Mouse (Mus musculus) bone marrow macrophage, adult 2 months (primary cell): Measurements from ENCODE around the gene Atp13a3. TPM values are rescaled to one million over a fixed set of nuclear protein-coding genes. Genes with fewer than 3 reads are reported as not detected.

ENCODE experiments used
- H3K27ac ChIP-seq: 2 replicates; pipeline ENCODE4 v1.5.1; 2012; ENCODE audit warnings: low read depth, low read length; ENCODE audit not compliant: insufficient read depth
- H3K4me1 ChIP-seq: 2 replicates; pipeline ENCODE4 v1.6.1; 2012; ENCODE audit warnings: low read length; ENCODE audit not compliant: control insufficient read depth, insufficient read depth
- H3K4me3 ChIP-seq: 2 replicates; pipeline ENCODE4 v1.5.1; 2012; ENCODE audit warnings: mild to moderate bottlenecking, low read length, moderate library complexity; ENCODE audit not compliant: insufficient read depth
- CTCF ChIP-seq: IDR thresholded peaks from 2 replicates; pipeline ENCODE4 v1.5.1; 2012; ENCODE audit warnings: low read depth, mild to moderate bottlenecking, low read length, moderate library complexity
- POLR2A ChIP-seq: IDR thresholded peaks from 2 replicates; pipeline ENCODE4 v1.6.1; 2012; ENCODE audit warnings: mild to moderate bottlenecking, low read depth, low read length, borderline replicate concordance
- polyA plus RNA-seq: library from polyadenylated mRNA; stranded (reverse); fragments of >200 nt; gene quantifications from 2 replicates; pipeline ENCODE4 v1.2.4, GENCODE M21; 2012; ENCODE audit not compliant: missing spikeins, insufficient read depth, insufficient read length

Gene Atp13a3
- polyA plus RNA-seq, 1 experiment = 46.6 TPM

DNA sequence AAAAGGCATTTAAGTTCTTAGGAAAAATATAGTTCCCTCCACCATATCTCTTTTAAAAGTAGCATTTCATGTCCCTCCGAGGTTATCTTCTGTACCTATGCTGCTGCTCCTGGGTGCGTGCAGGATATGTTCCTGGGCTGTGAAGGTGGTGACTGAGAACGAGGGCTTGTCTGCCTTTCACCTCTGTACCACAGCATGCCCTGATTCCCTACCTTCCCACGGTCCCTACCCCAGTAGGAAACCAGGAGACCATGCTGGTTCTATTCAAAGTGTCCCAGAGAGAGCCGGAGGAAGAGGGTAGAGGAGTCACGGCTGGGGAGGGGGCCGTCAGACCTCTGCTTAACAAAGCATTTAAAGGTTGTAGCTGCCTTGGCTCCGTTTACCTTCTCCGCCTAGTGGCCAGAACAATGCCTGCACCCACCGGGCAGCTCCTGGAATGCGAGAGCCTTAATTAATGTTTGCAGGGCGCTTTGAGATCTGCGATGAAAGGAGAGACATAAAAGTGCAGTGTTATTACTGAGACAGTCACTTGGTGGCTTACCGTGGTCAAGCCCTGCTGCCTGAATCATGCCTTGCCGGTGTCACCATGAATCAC is 121.9 kb downstream of the Atp13a3 start:
- Histone ChIP-seq H3K4me1 (no peaks in the 10 kb centered on the region), H3K4me3 (no peak overlapping the region), H3K27ac (no peak overlapping the region)
- peak; percentile 70 for TF ChIP-seq CTCF
- no peak for TF ChIP-seq POLR2A

DNA sequence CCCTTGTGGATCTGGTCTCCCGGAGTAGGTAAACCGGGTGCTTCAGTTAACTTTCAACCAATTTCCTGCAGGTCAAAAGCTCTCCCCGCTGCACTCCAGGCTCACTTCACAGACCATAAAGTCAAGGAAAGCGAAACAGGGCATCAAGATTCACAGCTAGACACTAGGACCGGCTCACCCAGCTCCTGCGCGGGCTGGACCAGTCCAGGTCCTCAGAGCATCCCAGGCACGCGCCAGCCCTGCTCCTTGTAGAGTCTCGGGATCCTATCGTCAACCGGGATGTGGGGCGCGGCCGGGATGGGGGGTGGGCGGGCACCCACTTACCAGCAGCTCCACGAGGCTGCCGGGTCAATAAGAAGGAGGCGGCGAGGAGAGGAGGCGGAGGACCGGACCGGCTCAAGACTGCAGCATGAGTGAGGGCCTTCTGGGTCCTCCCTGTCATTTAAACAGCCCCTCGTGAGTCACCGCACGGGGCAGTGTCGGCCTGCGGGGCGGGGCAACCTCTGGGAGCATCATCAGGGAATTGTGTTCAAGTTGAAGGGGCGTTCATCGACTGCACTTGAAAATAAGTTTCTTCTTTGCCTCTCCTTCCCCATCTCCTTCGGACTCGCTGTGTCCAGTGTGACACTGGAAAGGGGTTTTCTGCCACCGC is 122.8 kb downstream of the Atp13a3 start, which contains the start of gene Lrrc15:
TSS of gene Lrrc15 (minus strand) at position 413 of the 652 bp plus-strand sequence.
- TF ChIP-seq POLR2A (no peak), CTCF (no peak)
- Histone ChIP-seq H3K27ac (no peak within 1 kb of the TSS), H3K4me3 (no peak within 1 kb of the TSS), H3K4me1 (no peaks in the 10 kb centered on the region)

DNA sequence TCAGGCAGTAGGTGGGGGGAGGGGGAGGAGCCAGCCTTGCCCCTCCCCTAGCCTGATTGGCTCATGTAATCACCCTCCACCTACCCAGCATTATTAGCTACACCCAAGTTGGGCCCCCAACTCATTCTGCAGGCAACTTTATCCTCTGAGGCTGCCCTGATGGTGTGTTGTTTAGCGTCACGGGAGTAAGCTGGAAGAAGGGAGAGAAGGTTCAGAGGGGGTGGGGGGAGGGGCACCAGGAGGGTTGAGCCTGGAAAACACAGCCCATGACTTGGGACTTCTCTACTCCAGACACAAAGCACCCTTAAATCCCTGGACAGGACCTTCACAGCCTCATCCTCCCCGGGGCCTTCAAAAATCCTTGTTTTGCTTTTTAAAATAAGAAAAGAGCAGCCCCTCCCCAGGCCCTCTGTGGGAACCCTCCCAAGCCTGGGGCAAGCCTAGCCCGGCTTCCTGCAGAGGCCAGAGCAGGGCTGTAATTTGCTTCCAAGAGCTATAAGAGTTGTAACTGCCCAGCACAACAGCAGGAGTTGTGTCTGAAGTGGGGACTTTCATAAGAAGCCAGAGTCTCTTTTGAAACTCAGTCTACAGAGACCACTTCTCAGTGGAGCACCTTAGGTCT is 125.0 kb downstream of the Atp13a3 start:
- TF ChIP-seq CTCF = no peak
- TF ChIP-seq POLR2A = no peak
- H3K4me1 ChIP-seq = peaks cover 4% of the 10 kb centered on the region; the same call in 1 of the 2 replicates
- H3K4me3 ChIP-seq = no peak overlapping the region
- H3K27ac ChIP-seq = no peak overlapping the region

DNA sequence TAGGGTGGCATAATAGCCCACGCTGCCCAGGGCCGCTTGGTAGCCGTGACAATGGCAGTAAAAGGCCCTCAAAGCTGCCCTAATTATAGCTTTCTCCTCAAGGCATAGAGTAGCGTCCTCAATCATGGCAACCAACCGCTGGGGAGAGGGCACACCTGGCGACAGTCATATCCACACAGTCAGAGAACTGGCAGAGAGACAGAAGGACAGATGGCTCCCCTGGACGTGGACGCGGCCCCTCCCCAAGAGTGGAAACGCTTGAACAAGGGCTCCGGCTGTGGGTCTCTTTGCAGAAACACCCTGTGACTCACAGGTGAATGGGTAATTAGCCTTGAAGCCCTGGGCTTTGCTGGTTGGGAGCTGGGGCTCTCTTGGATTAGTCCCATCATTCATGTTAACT is 127.4 kb downstream of the Atp13a3 start:
- Histone ChIP-seq H3K27ac (no peak overlapping the region), H3K4me1 (peaks cover 9% of the 10 kb centered on the region), H3K4me3 (no peak overlapping the region)
- no peak for TF ChIP-seq CTCF
- no peak for TF ChIP-seq POLR2A

DNA sequence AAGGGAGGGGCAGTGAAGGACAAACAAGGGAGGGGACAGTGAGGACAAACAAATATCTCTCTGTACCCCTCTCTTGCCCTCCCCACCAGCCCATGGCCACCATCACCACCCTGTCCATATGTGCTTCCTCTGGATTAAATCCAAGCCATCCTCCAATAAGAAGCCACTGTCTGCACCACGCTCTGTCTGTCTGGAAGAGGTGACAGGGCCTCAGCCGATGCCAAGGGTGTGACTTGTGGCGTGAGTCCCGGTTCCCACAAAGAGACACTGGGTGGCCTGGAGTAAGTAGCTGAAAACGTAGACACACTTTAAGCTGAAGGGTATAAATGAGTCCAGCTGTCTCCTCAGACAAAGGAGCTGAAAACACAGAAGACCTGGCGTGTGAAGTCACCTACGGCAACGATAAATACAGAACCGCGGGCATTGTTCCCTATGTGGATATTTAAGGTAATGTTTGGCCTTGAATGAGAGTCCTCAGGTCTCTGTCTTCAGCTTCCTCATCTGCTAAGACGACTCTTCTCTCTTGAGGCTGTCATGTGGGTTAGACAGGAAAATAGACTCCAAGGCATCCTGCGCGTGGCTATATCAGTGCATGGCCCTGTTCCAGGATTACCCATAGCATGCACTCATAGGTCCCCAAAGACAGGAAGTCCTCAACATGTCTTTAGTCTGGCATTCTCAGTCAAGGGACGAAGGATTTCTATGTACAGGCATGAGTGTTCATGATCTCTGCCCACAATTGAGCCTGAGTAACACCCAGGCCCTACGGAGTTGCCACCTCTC is 130.0 kb downstream of the Atp13a3 start:
- H3K4me1 ChIP-seq = peaks cover 9% of the 10 kb centered on the region

DNA sequence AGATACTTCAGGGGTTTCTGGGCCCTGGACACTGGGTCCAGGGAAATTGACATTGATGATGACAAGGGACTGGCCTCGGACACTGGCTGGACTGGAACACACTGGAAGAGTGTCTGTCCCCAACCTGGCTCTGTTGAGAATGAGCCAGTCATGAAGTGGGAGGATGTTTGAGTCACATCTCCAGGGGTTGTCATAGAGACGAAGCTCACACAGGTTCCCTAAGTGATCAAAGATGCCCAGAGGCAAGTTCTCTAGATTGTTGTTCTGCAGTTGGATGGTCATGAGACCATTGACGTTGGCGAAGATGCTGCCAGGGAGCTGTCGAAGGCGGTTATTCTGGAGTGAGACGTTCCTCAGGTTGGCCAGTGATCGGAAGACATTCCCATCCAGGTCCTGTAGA is 132.7 kb downstream of the Atp13a3 start:
- no peak overlapping the region for H3K4me3 ChIP-seq
- H3K4me1 ChIP-seq = peaks cover 9% of the 10 kb centered on the region
- TF ChIP-seq CTCF (no peak), POLR2A (no peak)
- H3K27ac ChIP-seq = no peak overlapping the region

More for the DNA sequence above, 130.0 kb downstream of the Atp13a3 start:
- Histone ChIP-seq H3K27ac (no peak overlapping the region), H3K4me3 (no peak overlapping the region)
- TF ChIP-seq POLR2A (no peak), CTCF (no peak)

DNA sequence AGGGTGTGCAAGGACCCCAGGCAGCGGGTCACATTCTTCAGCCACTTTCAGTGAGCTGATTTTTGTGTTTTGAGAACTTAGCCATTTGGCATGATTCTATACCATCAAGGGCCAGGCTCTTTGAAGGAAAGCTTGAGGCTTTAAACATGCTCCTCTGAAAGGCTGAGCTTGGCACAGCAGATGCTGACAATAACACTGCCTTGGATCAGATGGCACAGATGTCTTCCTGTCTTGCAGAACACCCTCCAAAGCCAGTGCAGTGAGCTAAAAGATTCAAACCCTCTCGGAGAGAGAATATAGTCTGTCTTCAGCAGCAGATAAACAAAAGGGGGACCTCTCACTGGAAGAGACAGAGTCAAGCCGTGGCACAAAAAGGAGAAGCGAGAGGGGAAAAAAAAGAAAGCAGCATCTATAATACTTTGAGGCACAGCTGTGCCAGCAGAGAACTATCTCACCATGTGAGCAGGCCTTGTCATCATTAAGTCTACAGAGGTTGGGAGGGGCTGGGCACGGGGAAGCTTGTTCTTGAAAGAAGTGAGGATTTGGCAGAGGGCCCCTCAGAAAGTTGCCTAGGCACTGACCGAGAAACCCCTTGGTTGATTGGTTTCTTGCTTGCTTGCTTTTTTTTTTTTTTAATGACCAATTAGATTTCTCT is 133.7 kb downstream of the Atp13a3 start:
- Histone ChIP-seq H3K4me1 (peaks cover 9% of the 10 kb centered on the region), H3K27ac (no peak overlapping the region), H3K4me3 (no peak overlapping the region)
- TF ChIP-seq POLR2A (no peak), CTCF (no peak)

DNA sequence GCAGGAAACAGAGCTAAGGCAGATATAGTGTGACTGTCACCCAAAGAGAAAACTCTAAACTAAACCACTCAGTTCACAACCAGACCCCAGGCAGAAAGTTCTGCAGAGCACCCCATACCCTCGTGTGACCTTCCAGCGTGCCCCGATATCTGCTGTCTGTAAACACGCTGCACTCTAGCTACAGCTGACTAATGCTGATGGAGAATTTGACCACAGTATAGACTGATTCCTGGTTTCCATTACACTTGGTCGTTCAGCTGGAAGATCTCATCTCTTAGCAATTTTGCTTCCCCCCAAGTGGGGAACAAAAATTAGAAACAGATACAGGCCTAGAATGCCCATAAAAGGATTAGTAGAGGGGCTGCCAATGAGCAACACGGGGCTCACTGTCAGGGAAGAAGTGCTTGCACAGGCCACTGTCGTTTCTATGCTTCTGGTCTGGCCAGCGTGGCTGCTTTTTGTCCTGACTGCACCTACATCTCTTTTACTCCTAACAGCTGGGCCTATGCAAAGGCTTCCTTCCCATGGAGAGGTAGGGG is 134.5 kb downstream of the Atp13a3 start:
- H3K4me1 ChIP-seq = peaks cover 7% of the 10 kb centered on the region
- TF ChIP-seq CTCF (no peak), POLR2A (no peak)
- H3K27ac ChIP-seq = no peak overlapping the region
- no peak overlapping the region for H3K4me3 ChIP-seq

DNA sequence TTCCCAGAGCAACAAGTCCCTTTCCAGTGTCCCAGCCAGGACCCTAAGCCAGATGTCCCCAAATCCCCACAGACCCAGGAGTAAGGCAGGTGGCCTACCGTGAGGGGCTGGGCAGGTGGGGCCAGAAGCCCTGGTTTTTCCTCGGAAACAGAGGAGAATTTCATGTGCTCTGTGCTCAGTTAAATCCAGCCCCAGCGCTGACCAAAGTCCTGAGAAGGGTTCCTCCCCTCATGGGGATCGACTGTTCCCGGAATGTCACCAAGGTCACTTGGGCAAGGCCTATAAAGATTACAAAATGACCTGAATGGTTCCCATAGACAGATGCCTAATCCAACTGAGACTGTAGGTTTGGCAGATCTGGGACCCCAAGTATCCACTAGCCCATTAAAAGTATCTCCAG is 138.4 kb downstream of the Atp13a3 start, which contains the start of gene Cpn2:
TSS of gene Cpn2 (minus strand) at position 141 of the 400 bp plus-strand sequence.
- no peaks in the 10 kb centered on the region for H3K4me1 ChIP-seq
- no peak within 1 kb of the TSS for H3K4me3 ChIP-seq
- TF ChIP-seq CTCF (no peak), POLR2A (no peak)
- no peak within 1 kb of the TSS for H3K27ac ChIP-seq
